In the genomic region with DNA sequence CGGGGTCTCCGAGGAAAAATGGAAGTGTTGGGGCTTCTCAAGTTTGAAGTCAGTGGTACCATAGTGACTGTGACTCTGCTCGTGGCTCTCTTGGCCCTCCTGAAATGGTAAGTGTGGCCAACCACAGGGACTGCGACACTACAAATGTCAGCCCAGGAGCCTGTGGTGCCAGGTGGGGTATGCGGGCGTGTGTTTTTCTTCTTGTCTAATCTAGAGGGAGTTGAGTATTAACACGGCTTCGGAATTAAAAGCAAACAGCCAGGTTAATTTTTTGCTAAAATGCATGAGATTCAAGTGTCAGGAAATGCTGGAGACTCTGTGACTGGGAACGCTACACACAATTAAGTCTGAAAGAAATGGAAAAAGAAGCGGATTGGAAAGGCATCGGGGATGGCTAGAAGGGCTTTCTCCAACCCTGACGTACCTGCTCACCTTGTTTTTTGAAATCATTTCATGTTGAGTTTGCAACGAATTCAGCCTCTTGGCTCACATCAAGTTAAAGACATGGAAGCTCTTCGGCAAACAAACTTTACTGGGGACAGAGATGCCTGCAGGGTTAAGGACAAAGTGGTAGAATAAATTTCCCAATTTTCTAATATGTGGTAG, we compare ENCODE assay signal across 15 mouse cellular contexts. TPM values are rescaled to one million over a fixed set of nuclear protein-coding genes. Genes with fewer than 3 reads are reported as not detected.
DNase-seq lines count a peak whose midpoint lies in the region; ATAC-seq and TF ChIP-seq lines count a peak whose summit lies in the region.
"Had no signal": no experiment of that assay in that cellular context is flagged by ENCODE, and none has a peak within 500 bp of the region (broad histone marks: within the 10 kb centered on the region; RNA-seq: fewer than 3 reads in every experiment).

No protein-coding gene starts in this region.

- 32% methylated on average over 14 of the region's 14 CpGs for WGBS in spleen, adult 2 months
- WGBS in liver, embryonic 15.5 days (ENCODE audit: insufficient replicate concordance) = 71% methylated on average over 14 of the region's 14 CpGs
- WGBS in forebrain, postnatal 0 days = 88% methylated on average over 14 of the region's 14 CpGs
- WGBS in forebrain, embryonic 16.5 days = 88% methylated on average over 14 of the region's 14 CpGs

- no peak for TF ChIP-seq POLR2A in spleen, adult 2 months (IDR thresholded peaks at IDR 0.05; ENCODE audit: low read depth, low read length)

- H3K9ac ChIP-seq in liver, embryonic 15.5 days = peak overlapping the region; percentile 35; the same call in 1 of the 2 replicates
- no peak overlapping the region for H3K9ac ChIP-seq in forebrain, postnatal 0 days
- no peak overlapping the region for H3K9ac ChIP-seq in forebrain, embryonic 16.5 days (replicated peaks; ENCODE audit: low read depth, low read length)
- H3K9ac ChIP-seq: embryonic facial prominence, embryonic 13.5 days; limb, embryonic 15.5 days; neural tube, embryonic 13.5 days had no signal

- no peaks in the 10 kb centered on the region for H3K27me3 ChIP-seq in spleen, adult 2 months (ENCODE audit: control insufficient read depth, insufficient read depth, low read length)
- H3K27me3 ChIP-seq in liver, embryonic 15.5 days = no peaks in the 10 kb centered on the region
- H3K27me3 ChIP-seq in forebrain, postnatal 0 days (ENCODE audit: insufficient read depth, low read length) = no peaks in the 10 kb centered on the region
- H3K27me3 ChIP-seq in forebrain, embryonic 16.5 days (replicated peaks; ENCODE audit: control insufficient read depth, insufficient read depth, low read length) = no peaks in the 10 kb centered on the region
- H3K27me3 ChIP-seq: embryonic facial prominence, embryonic 13.5 days; limb, embryonic 15.5 days; neural tube, embryonic 13.5 days had no signal

- H3K4me1 ChIP-seq in spleen, adult 2 months (ENCODE audit: control insufficient read depth, insufficient read depth, insufficient read length) = no peaks in the 10 kb centered on the region
- H3K4me1 ChIP-seq in liver, embryonic 15.5 days (replicated peaks) = peaks cover 99% of the 10 kb centered on the region
- peaks cover 6% of the 10 kb centered on the region; the same call in 1 of the 2 replicates for H3K4me1 ChIP-seq in forebrain, postnatal 0 days (ENCODE audit: insufficient read depth)
- H3K4me1 ChIP-seq in forebrain, embryonic 16.5 days (replicated peaks; ENCODE audit: control insufficient read depth, insufficient read depth, low read length) = peaks cover 7% of the 10 kb centered on the region
- H3K4me1 ChIP-seq: embryonic facial prominence, embryonic 13.5 days; neural tube, embryonic 13.5 days had no signal

- no peak for TF ChIP-seq CTCF in spleen, adult 2 months (IDR thresholded peaks at IDR 0.05; ENCODE audit: extremely low read depth, insufficient read depth, insufficient read length, insufficient replicate concordance)
- no peak for TF ChIP-seq CTCF in forebrain, postnatal 0 days (IDR thresholded peaks at IDR 0.05; ENCODE audit: low read depth)

- no peak for ATAC-seq in liver, embryonic 15.5 days (ENCODE audit: insufficient read depth)
- ATAC-seq in forebrain, postnatal 0 days = no peak
- ATAC-seq in forebrain, embryonic 16.5 days = no peak

- H3K36me3 ChIP-seq in spleen, adult 2 months (ENCODE audit: control insufficient read depth, insufficient read depth, low read length) = no peaks in the 10 kb centered on the region
- H3K36me3 ChIP-seq in liver, embryonic 15.5 days (replicated peaks) = no peaks in the 10 kb centered on the region
- no peaks in the 10 kb centered on the region for H3K36me3 ChIP-seq in forebrain, postnatal 0 days (ENCODE audit: insufficient read depth)
- H3K36me3 ChIP-seq in forebrain, embryonic 16.5 days (ENCODE audit: control insufficient read depth, insufficient read depth) = no peaks in the 10 kb centered on the region
- H3K36me3 ChIP-seq: embryonic facial prominence, embryonic 13.5 days; limb, embryonic 15.5 days; neural tube, embryonic 13.5 days had no signal

- H3K9me3 ChIP-seq in liver, embryonic 15.5 days (replicated peaks) = no peaks in the 10 kb centered on the region
- H3K9me3 ChIP-seq in forebrain, postnatal 0 days (ENCODE audit: low read length) = no peaks in the 10 kb centered on the region
- no peaks in the 10 kb centered on the region for H3K9me3 ChIP-seq in forebrain, embryonic 16.5 days (ENCODE audit: control insufficient read depth, low read length)
- H3K9me3 ChIP-seq: embryonic facial prominence, embryonic 13.5 days; limb, embryonic 15.5 days; neural tube, embryonic 13.5 days had no signal

- intact Hi-C loops in left cerebral cortex, postnatal 10 days (cut with DNase I) = no loop called here

- H3K4me2 ChIP-seq in liver, embryonic 15.5 days = peak overlapping the region; percentile 68
- H3K4me2 ChIP-seq in forebrain, postnatal 0 days (ENCODE audit: low read depth) = no peak overlapping the region
- H3K4me2 ChIP-seq in forebrain, embryonic 16.5 days (ENCODE audit: low read length) = no peak overlapping the region
- H3K4me2 ChIP-seq: embryonic facial prominence, embryonic 13.5 days; limb, embryonic 15.5 days; neural tube, embryonic 13.5 days had no signal

- peak overlapping the region; percentile 19; the same call in 1 of the 2 replicates for H3K4me3 ChIP-seq in spleen, adult 2 months (ENCODE audit: extremely low read depth, insufficient read depth, insufficient read length)
- 0 out of 2 replicates have a peak overlapping the region, but pooled peaks have one; percentile 1 for H3K4me3 ChIP-seq in liver, embryonic 15.5 days (replicated peaks)
- H3K4me3 ChIP-seq in forebrain, postnatal 0 days (ENCODE audit: low read depth, low read length) = no peak overlapping the region
- no peak overlapping the region for H3K4me3 ChIP-seq in forebrain, embryonic 16.5 days (replicated peaks; ENCODE audit: low read length)
- H3K4me3 ChIP-seq: embryonic facial prominence, embryonic 13.5 days; limb, embryonic 15.5 days; neural tube, embryonic 13.5 days had no signal

- no peak for DNase-seq in spleen, adult 2 months (ENCODE audit: low read depth in 1 of 2, low spot score in 2 of 2)
- no peak for DNase-seq in spleen, postnatal 14 days (ENCODE audit: low spot score in 2 of 2)
- peak; percentile 71 to 90 for DNase-seq in kidney, adult 8-10 months
- DNase-seq in left cerebral cortex, postnatal 10 days (ENCODE audit: extremely low spot score in 1 of 2, low spot score in 2 of 2) = no peak
- no peak for DNase-seq in embryo, embryonic 11 days
- DNase-seq in forebrain, postnatal 0 days = no peak
- DNase-seq: cerebellum, adult 8-10 months; heart, postnatal 10 days; right cerebral cortex, postnatal 4 days; thymus, postnatal 36 days had no signal

- H3K27ac ChIP-seq in spleen, adult 2 months (ENCODE audit: insufficient read depth, low read length) = no peak overlapping the region
- peak overlapping the region; percentile 100 for H3K27ac ChIP-seq in liver, embryonic 15.5 days (replicated peaks)
- H3K27ac ChIP-seq in forebrain, postnatal 0 days (ENCODE audit: low read depth, low read length) = no peak overlapping the region
- no peak overlapping the region for H3K27ac ChIP-seq in forebrain, embryonic 16.5 days (ENCODE audit: low read length)
- H3K27ac ChIP-seq: embryonic facial prominence, embryonic 13.5 days; limb, embryonic 15.5 days; neural tube, embryonic 13.5 days had no signal

RNA-seq across cellular contexts. Expression of gene Hipk2, which starts 43.3 kb away (rescaled TPM):
- polyA plus RNA-seq in spleen, adult 2 months (2012; rRNA removed) = 14.9 and 19.4 TPM in 2 replicates
- polyA plus RNA-seq in liver, embryonic 15.5 days (2015; fragmentation: Nextera tagmentation; extraction: Ambion mirVana) = 18.0 and 23.4 TPM in 2 replicates
- 10 to 100 TPM; 44.6 to 45.9 TPM for total RNA-seq in left cerebral cortex, postnatal 10 days (2021)
- total RNA-seq in forebrain, postnatal 0 days (2014; rRNA removed) = 22.8 and 28.6 TPM in 2 replicates
- 7.2 and 17.8 TPM in 2 replicates for polyA plus RNA-seq in forebrain, postnatal 0 days (2015; fragmentation: Nextera tagmentation; extraction: Ambion mirVana)
- 26.9 and 29.2 TPM in 2 replicates for polyA plus RNA-seq in forebrain, embryonic 16.5 days (2015; fragmentation: Nextera tagmentation; extraction: Ambion mirVana)

RNA-seq across cellular contexts. Expression of gene Tbxas1, which starts 44.0 kb away (rescaled TPM):
- polyA plus RNA-seq in spleen, adult 2 months (2012; rRNA removed) = 11.8 and 14.0 TPM in 2 replicates
- polyA plus RNA-seq in liver, embryonic 15.5 days (2015; fragmentation: Nextera tagmentation; extraction: Ambion mirVana) = 9.0 and 10.4 TPM in 2 replicates
- 1 to 10 TPM; 2.1 to 2.9 TPM for total RNA-seq in left cerebral cortex, postnatal 10 days (2021)
- total RNA-seq in forebrain, postnatal 0 days (2014; rRNA removed) = 1.5 and 1.8 TPM in 2 replicates
- 1.9 and 2.0 TPM in 2 replicates for polyA plus RNA-seq in forebrain, postnatal 0 days (2015; fragmentation: Nextera tagmentation; extraction: Ambion mirVana)
- polyA plus RNA-seq in forebrain, embryonic 16.5 days (2015; fragmentation: Nextera tagmentation; extraction: Ambion mirVana) = 1.1 and 1.4 TPM in 2 replicates

Comparison
In these comparisons a context has a peak if more than half of its experiments do, and no peak if none do; other contexts are left out.
1. DNase-seq: peak in kidney, adult 8-10 months (2 of 2); none in spleen, adult 2 months (0 of 2), spleen, postnatal 14 days (0 of 2), left cerebral cortex, postnatal 10 days (0 of 2), embryo, embryonic 11 days (single experiment) and forebrain, postnatal 0 days (single experiment).
2. H3K4me3 ChIP-seq: peak in spleen, adult 2 months (single experiment) and liver, embryonic 15.5 days (single experiment); none in forebrain, postnatal 0 days (single experiment) and forebrain, embryonic 16.5 days (single experiment).